Mouse (Mus musculus) brain, embryonic 14.5 days (tissue): ENCODE measurements at regions not wholly inside any gene's neighbourhood (a gene's known extent, or its start where the extent isn't known, plus 50 kb on each side); places are given as distances from the start of the nearest gene placed in this dataset.

Source experiments
- CTCF ChIP-seq: fragments of 200-500 bp; IDR thresholded peaks from 2 replicates; pipeline ENCODE4 v1.5.1; 2012; ENCODE audit warnings: inconsistent platforms, mild to moderate bottlenecking, moderate library complexity, borderline replicate concordance; ENCODE audit not compliant: insufficient read depth, insufficient read length; ENCODE audit errors: extremely low read depth
- POLR2A ChIP-seq: fragments of 200-500 bp; IDR thresholded peaks from 2 replicates; pipeline ENCODE4 v1.6.1; 2012; ENCODE audit warnings: mild to moderate bottlenecking, inconsistent platforms, borderline replicate concordance; ENCODE audit not compliant: poor library complexity, insufficient read depth, insufficient read length, severe bottlenecking; ENCODE audit errors: extremely low read depth

DNA sequence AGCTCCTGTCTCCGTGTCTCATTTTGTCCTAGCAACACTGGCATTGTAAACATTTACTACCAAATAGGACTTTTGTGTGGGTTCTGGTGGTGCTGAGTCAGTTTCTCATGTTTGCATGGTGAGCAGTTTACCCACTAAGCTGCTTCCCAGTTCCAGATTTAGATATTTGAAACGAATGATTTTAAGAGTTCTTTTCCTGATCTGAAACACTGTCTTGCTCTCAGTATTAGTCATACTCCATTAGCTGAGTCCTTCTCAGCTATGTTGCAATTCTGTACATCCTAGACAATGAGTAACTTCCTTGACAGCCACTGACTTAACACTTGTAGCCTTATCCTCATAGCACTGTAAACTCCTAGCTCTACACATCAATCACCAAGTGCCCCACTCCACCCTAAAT lies 1280.1 kb upstream of the Lrrc6 start:
- TF ChIP-seq POLR2A (no peak), CTCF (no peak)
